Mouse (Mus musculus) E14TG2a.4 (cell line): ENCODE results near the gene Supt5.
"Not testable (repeated sequence)": the region's sequence is repeated elsewhere in the genome, so short reads cannot be mapped to it uniquely, and the experiment has no call there.

ENCODE experiments used
- H3K27me3 ChIP-seq: 2 replicates; pipeline ENCODE4 v1.6.1; 2014; ENCODE audit warnings: low read length, control low read depth; ENCODE audit not compliant: insufficient read depth
- H3K36me3 ChIP-seq: 2 replicates; pipeline ENCODE4 v1.6.1; 2014; ENCODE audit warnings: low read length, control low read depth; ENCODE audit not compliant: insufficient read depth
- H3K4me1 ChIP-seq: replicated peaks from 2 replicates; pipeline ENCODE4 v1.6.1; 2014; ENCODE audit warnings: low read depth, low read length, control low read depth
- H3K4me3 ChIP-seq: replicated peaks from 2 replicates; pipeline ENCODE4 v1.5.1; 2014; ENCODE audit warnings: mild to moderate bottlenecking, low read length
- H3K9me3 ChIP-seq: 2 replicates; pipeline ENCODE4 v1.6.1; 2014; ENCODE audit warnings: low read length, control low read depth
- CTCF ChIP-seq: conservative IDR thresholded peaks from 2 replicates; pipeline ENCODE4 v1.5.1; 2014; ENCODE audit warnings: low read length
- NANOG ChIP-seq: IDR thresholded peaks from 2 replicates; pipeline ENCODE4 v1.6.1; 2014; ENCODE audit warnings: borderline replicate concordance, low read length, mixed read lengths
- POU5F1 ChIP-seq: IDR thresholded peaks from 2 replicates; pipeline ENCODE4 v1.6.1; 2014; ENCODE audit warnings: low read length, borderline replicate concordance

Gene Supt5

DNA sequence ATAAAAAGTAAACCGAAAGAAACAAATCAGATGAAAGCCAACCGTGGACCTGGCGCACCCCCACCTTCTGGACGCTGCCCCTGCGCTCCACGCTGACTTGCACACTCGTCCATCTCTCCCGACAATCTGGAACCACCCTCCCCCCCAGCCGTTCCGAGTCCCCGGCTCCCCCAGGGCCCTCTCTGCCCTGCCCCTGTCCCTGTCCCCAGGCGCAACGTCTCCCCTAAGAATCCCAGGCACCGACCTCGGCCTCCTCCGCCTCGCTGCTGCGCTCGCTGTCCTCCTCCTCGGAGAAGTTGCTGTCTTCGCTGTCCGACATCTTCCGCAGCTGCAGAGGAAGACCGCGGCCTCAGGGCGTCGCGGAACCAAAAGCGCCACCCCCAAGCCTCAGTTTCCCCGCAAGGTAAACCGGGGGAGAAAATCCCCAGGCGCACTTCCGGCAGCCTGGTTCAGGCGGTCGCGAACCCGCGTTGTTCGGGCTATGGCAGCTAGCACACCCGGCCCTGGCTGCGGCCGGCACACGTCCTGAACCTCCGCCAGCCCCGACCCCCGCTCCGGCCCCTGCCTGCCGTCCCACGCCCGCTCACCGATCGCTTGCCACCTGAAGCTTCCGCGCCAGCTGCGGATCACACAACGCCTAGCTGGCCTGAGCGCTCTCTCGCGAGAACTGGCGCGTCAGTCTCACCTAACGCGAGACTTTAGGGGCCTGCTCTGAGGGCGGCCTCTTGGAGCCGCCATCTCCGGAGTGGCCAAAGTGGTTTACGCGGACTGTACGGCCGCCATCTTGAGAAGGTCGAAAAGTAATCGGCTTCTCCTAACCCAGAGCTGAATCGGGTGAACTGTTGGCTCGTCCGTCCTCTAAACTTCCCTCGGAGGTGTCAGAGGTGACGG lies at the start of gene Supt5:
TSS of gene Supt5 (minus strand) at position 639 of the 891 bp plus-strand sequence.
- H3K9me3 ChIP-seq: no peaks in the 10 kb centered on the region
- H3K27me3 ChIP-seq: no peaks in the 10 kb centered on the region
- no peak for TF ChIP-seq CTCF
- no peak for TF ChIP-seq NANOG
- no peak for TF ChIP-seq POU5F1
- H3K4me1 ChIP-seq: peaks cover 82% of the 10 kb centered on the region
- H3K4me3 ChIP-seq: peak within 1 kb of the TSS; percentile 93
- H3K36me3 ChIP-seq: peaks cover 34% of the 10 kb centered on the region

DNA sequence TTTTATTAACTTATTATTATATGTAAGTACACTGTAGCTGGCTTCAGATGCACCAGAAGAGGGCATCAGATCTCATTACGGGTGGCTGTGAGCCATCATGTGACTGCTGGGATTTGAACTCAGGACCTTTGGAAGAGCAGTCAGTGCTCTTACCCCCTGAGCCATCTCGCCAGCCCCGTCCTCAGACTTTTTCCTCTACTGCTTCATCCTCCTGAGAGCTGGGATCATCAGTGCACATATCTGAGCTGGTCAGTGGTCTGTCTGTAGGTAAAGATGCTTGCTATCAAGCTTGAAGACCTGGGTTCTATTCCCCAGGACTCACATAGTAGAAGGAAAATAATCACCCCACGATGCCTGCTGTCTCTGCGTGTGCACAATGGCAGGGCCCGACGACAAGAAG lies 48.8 kb upstream of the Supt5 start:
- H3K9me3 ChIP-seq, H3K4me3 ChIP-seq, H3K27me3 ChIP-seq: not testable (repeated sequence)
- peaks cover 73% of the 10 kb centered on the region for H3K4me1 ChIP-seq
- H3K36me3 ChIP-seq: peaks cover 72% of the 10 kb centered on the region

DNA sequence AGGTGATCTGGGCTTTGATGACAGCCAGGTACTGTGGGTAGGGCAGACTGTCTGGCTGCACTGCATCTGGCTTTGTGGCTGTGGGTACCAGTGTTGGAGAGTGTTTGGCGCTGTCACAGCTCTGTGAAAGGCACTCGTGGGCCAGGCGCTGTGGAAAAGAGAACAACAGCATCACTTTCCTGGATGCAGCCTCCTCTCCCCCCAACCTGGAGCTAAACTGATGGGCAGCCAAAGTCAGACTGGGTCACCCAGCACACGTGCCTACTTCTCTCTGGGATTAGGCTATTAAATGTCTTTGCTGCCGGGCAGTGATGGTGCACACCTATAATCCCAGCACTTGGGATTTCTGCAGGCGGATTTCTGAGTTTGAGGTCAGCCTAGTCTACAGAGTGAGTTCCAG lies 48.3 kb upstream of the Supt5 start:
- peaks cover 76% of the 10 kb centered on the region for H3K4me1 ChIP-seq

DNA sequence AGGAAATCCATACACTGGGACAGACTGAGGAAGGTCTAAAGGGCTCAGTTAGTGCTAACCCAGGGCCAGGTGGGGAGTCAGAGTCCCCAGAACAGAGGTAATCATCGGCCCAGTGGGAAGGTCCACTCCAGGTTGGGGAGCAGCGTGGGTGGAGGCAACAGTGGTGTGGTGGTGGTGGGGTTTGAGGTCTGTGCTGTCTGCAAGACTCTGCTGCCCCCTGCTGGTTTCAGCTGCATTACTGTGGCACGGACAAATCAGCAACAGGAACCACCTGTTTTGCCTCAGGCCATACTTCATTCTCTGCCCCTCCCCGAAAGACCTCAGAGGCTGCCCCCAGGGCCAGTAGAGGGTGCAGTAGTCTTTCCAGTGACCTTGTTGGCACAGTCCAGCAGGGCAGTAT lies 47.9 kb upstream of the Supt5 start:
- Histone ChIP-seq H3K4me3 (no peak overlapping the region), H3K27me3 (no peaks in the 10 kb centered on the region), H3K4me1 (peaks cover 76% of the 10 kb centered on the region), H3K36me3 (peaks cover 72% of the 10 kb centered on the region), H3K9me3 (no peaks in the 10 kb centered on the region)
- peak; percentile 49 for TF ChIP-seq CTCF
- TF ChIP-seq NANOG: no peak

More for the DNA sequence above, 48.3 kb upstream of the Supt5 start:
- H3K36me3 ChIP-seq: peaks cover 72% of the 10 kb centered on the region
- H3K27me3 ChIP-seq, H3K9me3 ChIP-seq, H3K4me3 ChIP-seq: not testable (repeated sequence)

DNA sequence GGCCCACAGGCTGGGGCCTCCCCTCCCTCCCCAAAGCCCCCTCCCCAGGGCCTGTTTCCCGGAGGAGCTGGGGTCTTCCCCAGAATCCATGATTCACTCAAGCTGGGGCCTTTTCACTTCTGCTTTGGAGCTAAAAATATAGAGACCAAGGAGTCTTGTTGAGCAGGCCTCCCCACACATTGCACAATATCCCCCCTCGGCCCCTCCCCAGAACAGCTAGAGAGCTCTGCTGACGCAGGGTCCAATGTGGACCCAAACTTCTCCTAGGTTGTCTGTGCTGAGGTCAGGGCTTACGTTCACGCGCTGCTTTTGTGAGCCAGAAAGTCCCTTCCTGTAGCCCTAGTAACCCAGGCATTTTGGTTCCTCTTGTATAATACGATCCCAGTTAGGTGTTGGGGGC lies 47.5 kb upstream of the Supt5 start:
- H3K27me3 ChIP-seq: no peaks in the 10 kb centered on the region
- peaks cover 70% of the 10 kb centered on the region for H3K36me3 ChIP-seq
- H3K4me3 ChIP-seq: no peak overlapping the region
- no peak for TF ChIP-seq CTCF
- no peak for TF ChIP-seq POU5F1
- TF ChIP-seq NANOG: no peak
- peaks cover 76% of the 10 kb centered on the region for H3K4me1 ChIP-seq
- H3K9me3 ChIP-seq: no peaks in the 10 kb centered on the region

DNA sequence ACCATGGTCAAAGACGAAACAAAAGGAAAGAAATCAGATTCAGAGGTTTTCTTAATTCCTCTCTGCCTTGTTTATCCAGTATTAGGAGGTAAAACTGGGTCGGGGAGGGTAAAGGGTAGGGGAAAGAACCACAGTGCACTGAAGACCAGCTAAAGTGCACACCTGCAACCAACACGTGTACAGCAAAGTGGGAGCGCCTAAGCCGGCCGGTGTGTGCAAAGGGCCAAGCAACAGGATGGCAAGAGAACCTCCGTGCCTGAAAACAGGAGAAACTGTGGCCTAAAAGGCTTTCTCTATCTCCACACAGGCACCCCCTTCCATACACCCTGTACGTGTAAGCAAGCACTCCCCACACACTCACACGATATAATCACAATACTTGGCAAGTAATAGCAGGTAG lies 46.6 kb upstream of the Supt5 start:
- TF ChIP-seq POU5F1: no peak
- H3K4me1 ChIP-seq: peaks cover 78% of the 10 kb centered on the region
- no peaks in the 10 kb centered on the region for H3K9me3 ChIP-seq
- peaks cover 62% of the 10 kb centered on the region for H3K36me3 ChIP-seq
- no peaks in the 10 kb centered on the region for H3K27me3 ChIP-seq
- H3K4me3 ChIP-seq: no peak overlapping the region

DNA sequence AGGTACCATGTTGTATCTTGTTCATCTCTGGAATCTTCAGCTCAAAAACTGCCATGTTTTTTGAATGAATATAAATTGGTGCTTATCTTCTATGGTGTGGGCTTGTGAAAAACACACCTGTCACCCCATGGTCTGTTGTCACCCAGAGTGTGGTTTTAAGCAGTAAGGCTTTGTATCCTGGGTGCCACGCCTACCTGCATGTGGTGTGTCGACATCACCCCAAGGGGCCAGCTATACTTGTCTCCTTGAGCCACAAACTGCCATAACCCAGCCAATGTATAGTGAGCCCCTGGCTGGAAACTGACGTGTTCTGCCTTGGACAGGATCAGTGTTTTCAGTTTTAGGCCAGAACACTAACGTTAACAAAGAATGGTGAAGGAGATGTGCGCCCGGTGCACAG lies 45.6 kb upstream of the Supt5 start:
- no peaks in the 10 kb centered on the region for H3K27me3 ChIP-seq
- peaks cover 81% of the 10 kb centered on the region for H3K4me1 ChIP-seq
- TF ChIP-seq CTCF: no peak
- TF ChIP-seq NANOG: no peak
- no peak for TF ChIP-seq POU5F1
- no peaks in the 10 kb centered on the region for H3K9me3 ChIP-seq
- no peak overlapping the region for H3K4me3 ChIP-seq
- H3K36me3 ChIP-seq: peaks cover 52% of the 10 kb centered on the region

DNA sequence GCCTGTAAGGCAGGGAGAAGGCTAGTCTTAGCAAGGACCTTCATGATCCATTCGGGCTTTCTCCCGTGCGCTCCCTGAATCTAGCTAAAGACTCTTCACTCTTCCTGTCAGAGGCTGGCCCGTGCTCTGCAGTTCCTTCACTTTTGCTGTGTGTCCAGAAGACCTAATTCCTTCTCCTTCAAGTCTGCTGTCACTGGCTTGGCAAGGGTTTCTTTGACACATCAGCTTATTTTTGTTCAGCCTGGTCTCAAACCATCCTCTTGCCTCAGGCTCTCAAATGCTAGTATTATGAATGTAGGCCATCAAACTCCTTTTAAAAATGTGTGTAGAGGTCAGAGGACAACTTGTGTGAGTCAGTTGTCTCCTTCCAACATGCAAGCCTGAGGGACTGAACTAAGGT lies 45.1 kb upstream of the Supt5 start:
- Histone ChIP-seq H3K9me3 (no peaks in the 10 kb centered on the region), H3K4me3 (peak overlapping the region; percentile 33; the same call in 1 of the 2 replicates), H3K36me3 (peaks cover 46% of the 10 kb centered on the region), H3K4me1 (peaks cover 81% of the 10 kb centered on the region), H3K27me3 (no peaks in the 10 kb centered on the region)
- TF ChIP-seq CTCF (no peak), POU5F1 (no peak), NANOG (no peak)

DNA sequence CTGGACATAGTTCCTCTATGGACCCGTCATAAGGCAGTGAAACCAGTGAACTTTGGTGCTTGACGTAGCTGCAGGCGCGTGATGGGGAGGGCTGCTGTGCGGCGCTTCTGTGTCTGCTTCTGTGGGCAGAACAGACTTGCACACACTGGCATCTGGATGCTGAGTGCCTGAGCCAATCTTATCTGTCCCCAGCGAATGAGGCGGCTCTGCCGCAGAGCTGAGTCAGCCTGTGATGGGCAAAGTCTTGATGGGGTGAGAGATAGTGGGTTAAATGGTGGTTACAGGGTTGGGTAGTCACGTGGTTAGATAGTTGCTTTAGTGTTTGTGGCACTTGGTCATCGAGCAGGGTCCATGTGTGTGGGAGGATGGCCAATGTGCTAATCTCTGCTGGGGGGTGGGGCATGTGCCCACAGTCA lies 44.4 kb upstream of the Supt5 start:
- Histone ChIP-seq H3K4me1 (peaks cover 87% of the 10 kb centered on the region), H3K36me3 (peaks cover 43% of the 10 kb centered on the region), H3K4me3 (peak overlapping the region; percentile 33), H3K27me3 (no peaks in the 10 kb centered on the region), H3K9me3 (no peaks in the 10 kb centered on the region)
- TF ChIP-seq CTCF (no peak), NANOG (no peak), POU5F1 (no peak)
